Mouse (Mus musculus): ENCODE measurements around the gene Faim.

The Faim gene

DNA sequence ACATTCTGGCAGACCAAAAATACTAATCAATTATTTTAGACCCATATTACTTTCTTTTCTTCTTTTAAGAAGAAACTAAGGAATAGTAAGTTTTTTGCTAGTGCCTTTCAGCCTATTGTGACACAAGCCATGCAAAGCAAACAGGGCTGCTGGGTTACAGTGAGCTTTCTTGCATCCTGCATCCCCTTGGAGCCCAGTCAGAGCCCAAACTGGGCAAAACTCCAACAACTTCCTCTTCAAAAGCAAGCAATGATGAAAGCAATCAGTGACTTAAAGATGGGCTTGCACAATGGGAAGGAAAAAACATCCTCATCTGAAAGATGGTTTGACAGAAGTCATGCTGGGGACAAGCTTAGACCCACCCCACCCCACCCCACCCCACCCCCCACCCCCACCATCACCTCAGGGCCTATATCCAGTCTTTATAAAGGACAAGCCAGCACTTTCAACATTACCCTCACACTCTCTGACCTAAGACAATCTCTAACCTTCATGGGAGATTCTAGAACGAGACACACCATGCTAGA, 62.6 kb downstream of the Faim start:
- no peak for DNase-seq (ENCODE audit: low spot score)

GRCm38 (mm10) chr9:99049760-99050159, 63.6 kb downstream of the Faim start:
- DNase-seq (ENCODE audit: low spot score) = no peak
